Mouse (Mus musculus) kidney, postnatal 25 days (tissue): ENCODE measurements at regions not wholly inside any gene's neighbourhood (a gene's known extent, or its start where the extent isn't known, plus 50 kb on each side); places are given as distances from the start of the nearest gene placed in this dataset.

Experiments used
- DNase-seq, 2 experiments: peaks; one replicate each; pipeline ENCODE4 v3.0.0; 2021; ENCODE audit warnings: mixed read lengths in 2 of 2

GRCm38 (mm10) chr12:36748345-36748744 lies 360.0 kb upstream of the Meox2 start:
- no peak for DNase-seq

GRCm38 (mm10) chr12:36765315-36766058 lies 342.9 kb upstream of the Meox2 start:
- no peak for DNase-seq

GRCm38 (mm10) chr12:36766167-36766566 lies 342.2 kb upstream of the Meox2 start:
- no peak for DNase-seq

- no peak for DNase-seq
These were observed 327.6 kb upstream of the Meox2 start for GRCm38 (mm10) chr12:36780761-36781160.

- no peak for DNase-seq
These were observed 317.5 kb upstream of the Meox2 start for GRCm38 (mm10) chr12:36790866-36791265.

GRCm38 (mm10) chr12:36791430-36791829 lies 316.9 kb upstream of the Meox2 start:
- DNase-seq, result no peak

- DNase-seq, result no peak
These were observed 316.1 kb upstream of the Meox2 start for GRCm38 (mm10) chr12:36792205-36792604.

GRCm38 (mm10) chr12:36793799-36794198 lies 314.5 kb upstream of the Meox2 start:
- DNase-seq, result no peak

GRCm38 (mm10) chr12:36796201-36796600 lies 312.1 kb upstream of the Meox2 start:
- no peak for DNase-seq

GRCm38 (mm10) chr12:36817938-36818337 lies 290.4 kb upstream of the Meox2 start:
- DNase-seq, result no peak

- no peak for DNase-seq
These were observed 289.5 kb upstream of the Meox2 start for GRCm38 (mm10) chr12:36818852-36819251.

GRCm38 (mm10) chr12:36826766-36827165 lies 281.6 kb upstream of the Meox2 start:
- peak; percentile 14 to 36 for DNase-seq

GRCm38 (mm10) chr12:36831307-36831997 lies 276.9 kb upstream of the Meox2 start:
- no peak for DNase-seq

GRCm38 (mm10) chr12:36842957-36843356 lies 265.4 kb upstream of the Meox2 start:
- DNase-seq, result no peak

GRCm38 (mm10) chr12:36845130-36845529 lies 263.2 kb upstream of the Meox2 start:
- DNase-seq, result no peak

GRCm38 (mm10) chr12:36849086-36849485 lies 259.3 kb upstream of the Meox2 start:
- no peak for DNase-seq

GRCm38 (mm10) chr12:36863113-36863512 lies 245.2 kb upstream of the Meox2 start:
- DNase-seq, result no peak

- no peak for DNase-seq
These were observed 227.6 kb upstream of the Meox2 start for GRCm38 (mm10) chr12:36880724-36881123.

GRCm38 (mm10) chr12:36913364-36913763 lies 195.0 kb upstream of the Meox2 start:
- no peak for DNase-seq

- DNase-seq, result no peak
These were observed 190.7 kb upstream of the Meox2 start for GRCm38 (mm10) chr12:36917576-36918106.

- DNase-seq, result no peak
These were observed 190.0 kb upstream of the Meox2 start for GRCm38 (mm10) chr12:36918294-36918876.

- no peak for DNase-seq
These were observed 184.8 kb upstream of the Meox2 start for GRCm38 (mm10) chr12:36923558-36923957.

- no peak for DNase-seq
These were observed 182.1 kb upstream of the Meox2 start for GRCm38 (mm10) chr12:36926225-36926624.
